Mouse (Mus musculus): ENCODE measurements around the gene Dnaic1. TPM values are rescaled to one million over a fixed set of nuclear protein-coding genes. Genes with fewer than 3 reads are reported as not detected.
A peak's percentile ranks its signal among the peaks of the same experiment; 100 is the strongest.

Dnaic1 gene
- total and polyA plus RNA-seq, 2 experiments from 2014 or later: 2.8 to 4.9 TPM

- Histone ChIP-seq H3K27me3 (ENCODE audit: insufficient read depth, low read length) (no peaks in the 10 kb centered on the region), H3K9me3 (ENCODE audit: low read length) (no peaks in the 10 kb centered on the region), H3K4me2 (ENCODE audit: low read depth) (no peak overlapping the region), H3K36me3 (ENCODE audit: insufficient read depth) (no peaks in the 10 kb centered on the region), H3K4me1 (ENCODE audit: insufficient read depth) (no peaks in the 10 kb centered on the region), H3K4me3 (ENCODE audit: low read depth, low read length) (no peak overlapping the region), H3K27ac (ENCODE audit: low read depth, low read length) (no peak overlapping the region), H3K9ac (no peak overlapping the region)
- DNase-seq (peak; percentile 40), ATAC-seq (no peak)
- peak; percentile 57 for TF ChIP-seq CTCF (IDR thresholded peaks at IDR 0.05; ENCODE audit: low read depth)
- WGBS: 19% methylated on average over 8 of the region's 8 CpGs
These were observed 35.2 kb downstream of the Dnaic1 start for GRCm38 (mm10) chr4:41604476-41605396.

DNA sequence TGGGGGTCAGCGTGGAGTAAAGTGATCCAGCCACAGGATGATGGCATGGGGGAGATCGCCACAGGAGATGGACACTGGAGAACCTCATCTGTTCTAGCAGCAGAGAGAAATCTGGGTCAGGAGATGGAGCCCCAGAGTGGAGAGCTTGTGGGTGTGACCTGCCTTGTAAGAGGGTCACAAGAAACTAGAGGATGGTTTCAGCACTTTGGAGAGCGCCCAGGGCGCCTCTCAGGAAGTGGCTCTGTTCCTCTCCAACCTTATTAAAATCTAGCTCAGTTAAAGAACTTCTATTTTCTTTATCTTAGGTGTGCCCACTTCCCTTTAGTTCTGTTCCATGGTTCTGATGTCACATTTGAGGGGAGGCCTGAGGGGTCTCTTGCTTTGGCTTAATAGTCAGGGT, 37.2 kb downstream of the Dnaic1 start:
- ATAC-seq (no peak), DNase-seq (no peak)
- Histone ChIP-seq H3K27me3 (ENCODE audit: insufficient read depth, low read length) (no peaks in the 10 kb centered on the region), H3K36me3 (ENCODE audit: insufficient read depth) (no peaks in the 10 kb centered on the region), H3K4me3 (ENCODE audit: low read depth, low read length) (no peak overlapping the region), H3K9ac (no peak overlapping the region), H3K27ac (ENCODE audit: low read depth, low read length) (no peak overlapping the region), H3K9me3 (ENCODE audit: low read length) (no peaks in the 10 kb centered on the region), H3K4me2 (ENCODE audit: low read depth) (no peak overlapping the region), H3K4me1 (ENCODE audit: insufficient read depth) (no peaks in the 10 kb centered on the region)
- no peak for TF ChIP-seq CTCF (IDR thresholded peaks at IDR 0.05; ENCODE audit: low read depth)
- 62% methylated on average over 4 of the region's 4 CpGs for WGBS

- TF ChIP-seq CTCF (IDR thresholded peaks at IDR 0.05; ENCODE audit: low read depth): peak; percentile 34; the same call in 1 of the 2 replicates
These were observed 40.4 kb downstream of the Dnaic1 start for GRCm38 (mm10) chr4:41609681-41610593.

GRCm38 (mm10) chr4:41610594-41610980, 41.0 kb downstream of the Dnaic1 start:
- Histone ChIP-seq H3K4me2 (ENCODE audit: low read depth) (no peak overlapping the region), H3K9me3 (ENCODE audit: low read length) (no peaks in the 10 kb centered on the region), H3K4me1 (ENCODE audit: insufficient read depth) (no peaks in the 10 kb centered on the region), H3K4me3 (ENCODE audit: low read depth, low read length) (no peak overlapping the region), H3K36me3 (ENCODE audit: insufficient read depth) (no peaks in the 10 kb centered on the region), H3K27ac (ENCODE audit: low read depth, low read length) (no peak overlapping the region), H3K9ac (no peak overlapping the region), H3K27me3 (ENCODE audit: insufficient read depth, low read length) (no peaks in the 10 kb centered on the region)
- no peak for DNase-seq
- 35% methylated on average over 6 of the region's 6 CpGs for WGBS
- TF ChIP-seq CTCF (IDR thresholded peaks at IDR 0.05; ENCODE audit: low read depth): no peak
- ATAC-seq: no peak

More at GRCm38 (mm10) chr4:41609681-41610593, 40.4 kb downstream of the Dnaic1 start:
- no peak for DNase-seq
- Histone ChIP-seq H3K9me3 (ENCODE audit: low read length) (no peaks in the 10 kb centered on the region), H3K4me2 (ENCODE audit: low read depth) (no peak overlapping the region), H3K9ac (no peak overlapping the region), H3K27me3 (ENCODE audit: insufficient read depth, low read length) (no peaks in the 10 kb centered on the region), H3K4me3 (ENCODE audit: low read depth, low read length) (no peak overlapping the region), H3K27ac (ENCODE audit: low read depth, low read length) (no peak overlapping the region), H3K4me1 (ENCODE audit: insufficient read depth) (no peaks in the 10 kb centered on the region), H3K36me3 (ENCODE audit: insufficient read depth) (no peaks in the 10 kb centered on the region)
- no peak for ATAC-seq
- WGBS: 57% methylated on average over 10 of the region's 10 CpGs

- no peak for TF ChIP-seq CTCF (IDR thresholded peaks at IDR 0.05; ENCODE audit: low read depth)
- Histone ChIP-seq H3K36me3 (ENCODE audit: insufficient read depth) (no peaks in the 10 kb centered on the region), H3K4me3 (ENCODE audit: low read depth, low read length) (no peak overlapping the region), H3K4me1 (ENCODE audit: insufficient read depth) (no peaks in the 10 kb centered on the region), H3K9me3 (ENCODE audit: low read length) (no peaks in the 10 kb centered on the region), H3K27ac (ENCODE audit: low read depth, low read length) (no peak overlapping the region), H3K4me2 (ENCODE audit: low read depth) (no peak overlapping the region), H3K9ac (no peak overlapping the region), H3K27me3 (ENCODE audit: insufficient read depth, low read length) (no peaks in the 10 kb centered on the region)
- WGBS: 16% methylated on average over 8 of the region's 8 CpGs
- ATAC-seq (peak; percentile 75), DNase-seq (peak; percentile 81)
These were observed 42.6 kb downstream of the Dnaic1 start for GRCm38 (mm10) chr4:41612166-41612565.

- DNase-seq (peak; percentile 92), ATAC-seq (peak; percentile 38)
- TF ChIP-seq CTCF (IDR thresholded peaks at IDR 0.05; ENCODE audit: low read depth): peak; percentile 98
- no peak overlapping the region for H3K9ac ChIP-seq
- no peak overlapping the region for H3K27ac ChIP-seq (ENCODE audit: low read depth, low read length)
- H3K9me3 ChIP-seq (ENCODE audit: low read length): no peaks in the 10 kb centered on the region
- no peak overlapping the region for H3K4me3 ChIP-seq (ENCODE audit: low read depth, low read length)
- H3K27me3 ChIP-seq (ENCODE audit: insufficient read depth, low read length): no peaks in the 10 kb centered on the region; the same call in 1 of the 2 replicates
- H3K4me2 ChIP-seq (ENCODE audit: low read depth): no peak overlapping the region
- no peaks in the 10 kb centered on the region for H3K36me3 ChIP-seq (ENCODE audit: insufficient read depth)
- no peaks in the 10 kb centered on the region for H3K4me1 ChIP-seq (ENCODE audit: insufficient read depth)
- 4% methylated on average over 7 of the region's 7 CpGs for WGBS
These were observed 44.6 kb downstream of the Dnaic1 start for GRCm38 (mm10) chr4:41614156-41614555.

Data from forebrain, postnatal 0 days (tissue).